Mouse (Mus musculus) heart, adult 2 months (tissue): Measurements from ENCODE around the gene Gm13030.

Experiments
- CTCF ChIP-seq: fragments of 200-600 bp; IDR thresholded peaks from 2 replicates; pipeline ENCODE4 v1.8.1; 2022; ENCODE audit warnings: antibody characterized with exemption, mild to moderate bottlenecking, moderate library complexity
- EP300 ChIP-seq: fragments of 200-500 bp; IDR thresholded peaks from 2 replicates; pipeline ENCODE4 v1.6.1; 2011; ENCODE audit warnings: low read depth, low read length, control low read depth; ENCODE audit not compliant: insufficient read depth

DNA sequence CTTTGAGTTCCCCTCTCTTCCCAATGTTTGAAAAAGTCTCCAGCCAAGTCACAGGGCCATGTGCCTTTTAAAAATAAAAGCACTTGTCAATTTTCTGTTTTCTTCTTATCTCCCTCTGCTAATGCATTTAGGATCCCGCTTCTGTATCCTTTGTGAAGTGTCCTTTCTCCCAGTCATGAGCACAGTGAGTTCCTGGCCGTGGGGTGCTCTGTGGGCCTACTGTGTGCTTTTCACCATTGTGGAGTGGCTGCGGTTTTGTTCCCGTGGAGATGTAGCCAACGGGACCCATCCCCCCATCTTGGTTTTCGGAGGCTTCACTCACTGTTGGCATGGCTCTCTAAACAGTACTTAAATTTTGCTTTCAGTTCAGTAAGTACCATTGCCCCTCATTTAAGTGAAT lies 7.8 kb downstream of the Gm13030 start:
- TF ChIP-seq CTCF (no peak), EP300 (no peak)
